Mouse (Mus musculus): ENCODE measurements around the gene Atp13a4.

The Atp13a4 gene

GRCm38 (mm10) chr16:29544829-29545228 is at the start of gene Atp13a4:
Gene Atp13a4, minus strand, starts transcription at chr16:29544864.
- no peak for DNase-seq (ENCODE audit: low read depth in 2 of 2, low spot score in 2 of 2)

- no peak for DNase-seq (ENCODE audit: low read depth in 2 of 2, low spot score in 2 of 2)
Observed at GRCm38 (mm10) chr16:29592171-29592570, 47.5 kb upstream of the Atp13a4 start.

GRCm38 (mm10) chr16:29579787-29580176 is 35.1 kb upstream of the Atp13a4 start:
- peak in 1 of 2 experiments; percentile 3 for DNase-seq (ENCODE audit: low read depth in 2 of 2, low spot score in 2 of 2)

- peak; percentile 97 to 98 for DNase-seq (ENCODE audit: low read depth in 2 of 2, low spot score in 2 of 2)
Observed at GRCm38 (mm10) chr16:29579167-29579786, 34.6 kb upstream of the Atp13a4 start, which contains the start of gene Opa1. Gene Opa1, plus strand, starts transcription at chr16:29579334.

GRCm38 (mm10) chr16:29575620-29576019 is 31.0 kb upstream of the Atp13a4 start:
- DNase-seq (ENCODE audit: low read depth in 2 of 2, low spot score in 2 of 2): no peak

GRCm38 (mm10) chr16:29574013-29574412 is 29.3 kb upstream of the Atp13a4 start:
- DNase-seq (ENCODE audit: low read depth in 2 of 2, low spot score in 2 of 2): no peak

GRCm38 (mm10) chr16:29560869-29561268 is 16.2 kb upstream of the Atp13a4 start:
- peak in 1 of 2 experiments; percentile 8 for DNase-seq (ENCODE audit: low read depth in 2 of 2, low spot score in 2 of 2)

- no peak for DNase-seq (ENCODE audit: low read depth in 2 of 2, low spot score in 2 of 2)
Observed at GRCm38 (mm10) chr16:29560454-29560853, 15.8 kb upstream of the Atp13a4 start.

- no peak for DNase-seq (ENCODE audit: low read depth in 2 of 2, low spot score in 2 of 2)
Observed at GRCm38 (mm10) chr16:29559667-29560066, 15.0 kb upstream of the Atp13a4 start.

- no peak for DNase-seq (ENCODE audit: low read depth in 2 of 2, low spot score in 2 of 2)
Observed at GRCm38 (mm10) chr16:29541261-29541683, 3.4 kb downstream of the Atp13a4 start.

- DNase-seq (ENCODE audit: low read depth in 2 of 2, low spot score in 2 of 2): no peak
Observed at GRCm38 (mm10) chr16:29539906-29540305, 4.8 kb downstream of the Atp13a4 start.

- no peak for DNase-seq (ENCODE audit: low read depth in 2 of 2, low spot score in 2 of 2)
Observed at GRCm38 (mm10) chr16:29536411-29537204, 8.1 kb downstream of the Atp13a4 start.

GRCm38 (mm10) chr16:29535866-29536265 is 8.8 kb downstream of the Atp13a4 start:
- no peak for DNase-seq (ENCODE audit: low read depth in 2 of 2, low spot score in 2 of 2)

GRCm38 (mm10) chr16:29533641-29534040 is 11.0 kb downstream of the Atp13a4 start:
- DNase-seq (ENCODE audit: low read depth in 2 of 2, low spot score in 2 of 2): no peak

- no peak for DNase-seq (ENCODE audit: low read depth in 2 of 2, low spot score in 2 of 2)
Observed at GRCm38 (mm10) chr16:29527085-29527484, 17.6 kb downstream of the Atp13a4 start.

- DNase-seq (ENCODE audit: low read depth in 2 of 2, low spot score in 2 of 2): no peak
Observed at GRCm38 (mm10) chr16:29526585-29526984, 18.1 kb downstream of the Atp13a4 start.

- no peak for DNase-seq (ENCODE audit: low read depth in 2 of 2, low spot score in 2 of 2)
Observed at GRCm38 (mm10) chr16:29512495-29512894, 32.2 kb downstream of the Atp13a4 start.

- DNase-seq (ENCODE audit: low read depth in 2 of 2, low spot score in 2 of 2): no peak
Observed at GRCm38 (mm10) chr16:29510743-29511142, 33.9 kb downstream of the Atp13a4 start.

GRCm38 (mm10) chr16:29509881-29510280 is 34.8 kb downstream of the Atp13a4 start:
- DNase-seq (ENCODE audit: low read depth in 2 of 2, low spot score in 2 of 2): no peak

GRCm38 (mm10) chr16:29504671-29505070 is 40.0 kb downstream of the Atp13a4 start:
- DNase-seq (ENCODE audit: low read depth in 2 of 2, low spot score in 2 of 2): no peak

- no peak for DNase-seq (ENCODE audit: low read depth in 2 of 2, low spot score in 2 of 2)
Observed at GRCm38 (mm10) chr16:29504198-29504597, 40.5 kb downstream of the Atp13a4 start.

GRCm38 (mm10) chr16:29491031-29491430 is 53.6 kb downstream of the Atp13a4 start:
- DNase-seq (ENCODE audit: low read depth in 2 of 2, low spot score in 2 of 2): no peak
